Mouse (Mus musculus) gastrocnemius, adult 8-10 months (tissue): ENCODE measurements around the gene Txnip. TPM values are rescaled to one million over a fixed set of nuclear protein-coding genes. Genes with fewer than 3 reads are reported as not detected.
A peak's percentile ranks its signal among the peaks of the same experiment; 100 is the strongest.

Experiments used
- DNase-seq, 2 experiments: peaks; one replicate each; pipeline ENCODE4 v3.0.0; 2022; ENCODE audit warnings: low spot score in 2 of 2
- total RNA-seq, 4 experiments: library from RNA; stranded (reverse); gene quantifications; 2 replicates each; pipeline ENCODE4 v1.2.4; 2022

The Txnip gene
- total RNA-seq, 4 experiments from 2014 or later: 365 to 573 (median 474) TPM

DNA sequence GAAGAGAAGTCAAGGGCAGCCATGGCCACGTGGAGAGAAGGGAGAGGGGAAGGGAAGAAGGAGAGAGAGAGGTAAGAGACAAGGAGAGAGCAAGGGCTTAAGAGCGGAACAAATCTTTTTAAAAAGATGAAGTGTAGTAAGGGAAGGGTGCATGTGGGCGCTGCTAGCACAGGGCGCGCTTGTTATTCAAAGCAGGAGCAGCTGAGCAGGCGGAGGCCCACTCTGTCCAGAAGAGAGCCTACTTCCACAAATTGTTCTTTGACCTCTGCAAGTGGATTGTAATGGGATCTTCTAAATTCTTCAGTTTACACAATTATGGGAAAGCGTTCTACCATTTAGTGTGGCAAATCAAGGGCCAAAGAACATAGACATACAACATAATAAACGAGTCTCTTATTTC, 10.8 kb downstream of the Txnip start:
- no peak for DNase-seq

GRCm38 (mm10) chr3:96569506-96569905, 11.7 kb downstream of the Txnip start:
- no peak for DNase-seq

- no peak for DNase-seq
These were observed 12.3 kb downstream of the Txnip start for GRCm38 (mm10) chr3:96569966-96570605.

GRCm38 (mm10) chr3:96570643-96571042, 12.9 kb downstream of the Txnip start:
- no peak for DNase-seq

DNA sequence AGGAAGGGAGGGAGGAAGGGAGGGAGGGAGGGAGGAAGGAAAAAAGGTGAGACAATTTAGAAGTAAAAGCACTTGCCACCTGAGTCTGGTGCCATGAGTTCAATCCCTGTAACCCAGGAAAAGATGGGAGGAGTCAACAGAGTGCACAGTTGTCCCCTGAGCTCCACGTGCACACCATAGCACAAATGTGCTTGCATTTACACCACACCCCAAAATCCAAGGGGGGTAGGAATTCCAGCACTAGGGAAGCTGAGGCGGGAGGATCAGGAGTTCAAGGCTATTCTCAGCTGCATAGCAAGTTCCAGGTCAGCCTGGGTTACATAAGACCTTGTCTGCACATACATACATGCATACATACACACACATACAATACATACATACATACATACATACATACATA, 13.6 kb downstream of the Txnip start:
- DNase-seq: no peak

- DNase-seq: peak in 1 of 2 experiments; percentile 42
These were observed 14.3 kb downstream of the Txnip start for GRCm38 (mm10) chr3:96571896-96572698.

- DNase-seq: peak in 1 of 2 experiments; percentile 68
These were observed 16.1 kb downstream of the Txnip start for GRCm38 (mm10) chr3:96573611-96574511.

- DNase-seq: peak in 1 of 2 experiments; percentile 76
These were observed 17.7 kb downstream of the Txnip start for GRCm38 (mm10) chr3:96575272-96575984.

DNA sequence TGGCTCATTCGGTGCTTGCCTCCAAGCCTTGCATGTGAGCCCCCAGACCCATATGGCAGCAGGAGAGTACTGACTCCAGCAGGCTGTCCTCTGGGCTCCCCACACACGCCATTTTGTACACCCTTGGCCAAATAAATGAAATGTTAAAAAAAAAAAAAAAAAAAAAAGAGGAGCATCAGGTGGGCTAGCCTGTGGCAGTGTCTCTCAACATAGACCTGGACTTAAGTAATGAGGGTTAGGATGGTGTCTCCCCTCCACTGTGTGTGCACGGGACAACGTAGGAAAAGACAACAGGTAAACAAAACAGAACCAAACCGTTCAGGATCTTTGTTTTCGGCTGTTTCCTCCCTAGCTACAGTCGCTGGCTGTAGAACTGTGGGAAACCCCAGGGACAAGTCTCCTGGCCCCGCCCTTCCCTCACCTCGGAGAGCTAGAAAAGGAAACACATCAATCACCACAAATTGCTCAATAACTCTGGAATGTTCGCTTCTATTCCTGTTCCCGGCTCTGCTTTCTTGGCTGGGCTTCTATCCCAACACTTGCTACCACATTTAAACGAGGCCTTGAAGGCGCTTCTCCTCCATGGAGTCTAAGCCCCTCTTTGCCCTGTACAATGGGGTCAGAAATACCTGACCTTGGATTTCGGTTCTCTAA, 18.4 kb downstream of the Txnip start:
- peak; percentile 81 to 87 for DNase-seq

GRCm38 (mm10) chr3:96576690-96577541, 19.2 kb downstream of the Txnip start, which contains the start of gene Gm16253:
TSS of gene Gm16253 (plus strand) at chr3:96576984.
- DNase-seq: peak; percentile 93 to 94

DNA sequence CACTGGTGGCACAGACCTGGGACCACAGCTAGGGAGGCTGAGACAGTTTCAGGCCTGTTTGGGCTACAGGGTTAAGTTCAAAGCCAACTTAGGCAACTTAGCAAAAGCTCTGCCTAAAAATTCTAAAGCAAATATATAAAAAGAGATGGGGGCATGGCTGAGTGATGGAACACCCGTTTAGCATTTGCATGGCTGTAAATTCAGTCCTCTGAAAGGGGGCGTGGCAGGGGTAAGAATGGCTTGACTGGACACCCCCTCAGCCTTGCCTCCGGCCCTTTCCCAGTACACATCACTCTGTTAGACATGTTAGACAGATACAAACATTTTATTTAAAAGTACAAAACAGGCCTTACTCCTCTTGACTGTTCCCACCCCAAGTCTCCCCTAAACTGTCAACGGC, 19.8 kb downstream of the Txnip start:
- DNase-seq: no peak

DNA sequence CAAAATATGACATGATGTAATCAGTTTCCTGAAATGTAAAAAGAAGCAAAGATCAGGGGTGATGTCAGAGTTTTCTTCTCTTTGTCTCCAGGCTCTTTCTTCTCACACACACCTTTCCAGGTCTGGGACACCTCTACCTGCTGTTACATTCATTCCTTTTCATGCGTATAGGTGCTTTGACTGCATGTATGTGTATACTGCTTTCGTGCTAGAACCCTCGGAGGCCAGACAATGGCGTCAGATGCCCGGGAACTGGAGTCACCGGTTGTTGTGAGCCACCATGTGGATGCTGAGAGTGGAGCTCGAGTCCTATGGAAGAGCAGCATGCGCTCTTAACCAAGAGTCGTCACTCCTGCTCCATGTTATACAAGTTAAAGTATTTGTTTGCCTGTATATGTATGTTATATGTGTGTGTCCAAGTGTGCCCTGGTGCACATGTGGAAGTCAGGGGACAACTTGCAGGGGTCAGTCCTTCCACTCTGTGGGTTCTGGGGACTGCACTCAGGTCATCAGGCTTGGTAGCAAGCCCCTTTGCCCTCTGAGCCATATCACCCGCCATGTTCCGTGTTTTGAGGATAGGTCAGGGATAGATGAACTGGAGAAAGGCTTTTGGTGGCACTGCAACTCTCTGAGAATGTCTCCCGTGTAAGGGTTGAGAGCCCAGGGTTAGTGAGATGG, 20.9 kb downstream of the Txnip start:
- no peak for DNase-seq

- no peak for DNase-seq
These were observed 21.5 kb downstream of the Txnip start for GRCm38 (mm10) chr3:96579239-96579750.

GRCm38 (mm10) chr3:96579885-96580454, 22.2 kb downstream of the Txnip start:
- peak; percentile 84 to 85 for DNase-seq

GRCm38 (mm10) chr3:96581141-96581540, 23.4 kb downstream of the Txnip start:
- DNase-seq: no peak

DNA sequence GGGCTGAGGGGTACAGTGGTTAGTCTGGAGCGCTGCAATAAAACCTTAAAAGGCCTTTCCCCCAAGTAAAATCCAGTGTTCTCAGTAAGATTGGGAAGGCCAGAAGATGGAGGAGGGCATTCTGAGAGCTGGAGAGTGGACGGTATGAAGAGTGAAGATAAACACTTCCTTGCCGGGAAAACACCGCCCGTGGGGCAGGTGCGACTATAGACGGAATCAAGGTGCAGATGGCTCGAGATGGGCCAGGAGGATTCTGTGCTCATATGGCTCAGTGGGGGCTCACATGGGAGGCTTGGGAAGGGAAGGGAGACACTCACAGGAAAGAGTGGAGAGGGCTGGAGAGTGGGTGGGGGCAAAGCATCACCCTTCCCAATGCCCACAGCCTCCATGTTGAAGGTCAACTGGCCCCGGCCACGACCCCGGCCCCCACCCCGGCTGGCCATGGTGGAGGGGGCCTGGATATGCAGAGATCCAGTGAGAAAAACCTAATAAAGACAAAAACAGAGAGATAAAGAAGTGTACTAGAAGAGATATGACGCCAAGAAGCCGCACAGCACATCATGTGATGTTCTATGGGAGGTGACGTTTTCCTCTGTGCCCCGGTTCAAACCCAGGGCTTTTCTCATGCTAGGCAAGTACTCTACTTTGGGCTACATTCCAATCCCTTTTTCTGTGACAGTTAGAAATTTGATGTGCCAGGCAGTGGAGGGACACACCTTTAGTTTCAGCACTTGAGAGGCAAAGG, 24.2 kb downstream of the Txnip start:
- DNase-seq: no peak

- no peak for DNase-seq
These were observed 25.6 kb downstream of the Txnip start for GRCm38 (mm10) chr3:96583386-96583785.

GRCm38 (mm10) chr3:96590657-96591056, 32.9 kb downstream of the Txnip start:
- no peak for DNase-seq
